Comparison of ENCODE assay signal across 7 mouse cellular contexts in genomic region chr2:59286247-59286646, GRCm38 (mm10).
DNase-seq lines count a peak whose midpoint lies in the region; ATAC-seq lines count a peak whose summit lies in the region.

No protein-coding gene starts in this region.

- H3K9ac ChIP-seq in midbrain, embryonic 13.5 days (replicated peaks) = no peak overlapping the region

- no peaks in the 10 kb centered on the region for H3K27me3 ChIP-seq in midbrain, embryonic 13.5 days

- ATAC-seq in midbrain, embryonic 13.5 days = no peak

- H3K4me1 ChIP-seq in midbrain, embryonic 13.5 days (replicated peaks) = no peaks in the 10 kb centered on the region

- H3K4me3 ChIP-seq in midbrain, embryonic 13.5 days (replicated peaks) = no peak overlapping the region

- intact Hi-C loops in left cerebral cortex, postnatal 36 days (cut with DNase I) = no loop called here

- 80% methylated on average over 9 of the region's 9 CpGs for WGBS in midbrain, embryonic 13.5 days

- no peak overlapping the region for H3K4me2 ChIP-seq in midbrain, embryonic 13.5 days (replicated peaks)

- no peaks in the 10 kb centered on the region for H3K36me3 ChIP-seq in midbrain, embryonic 13.5 days

- no peak overlapping the region for H3K27ac ChIP-seq in midbrain, embryonic 13.5 days

- peak; percentile 86 for DNase-seq in adipocyte (ENCODE audit: low spot score)
- peak; percentile 94 for DNase-seq in brain, adult 2 months (ENCODE audit: low read depth, low spot score)
- peak; percentile 71 for DNase-seq in gastrocnemius, adult 18-20 months (ENCODE audit: low spot score)
- DNase-seq in heart, postnatal 4 days = peak; percentile 83
- DNase-seq in left cerebral cortex, postnatal 36 days (ENCODE audit: low spot score in 2 of 2) = peak; percentile 81 to 84
- DNase-seq in right cerebral cortex, postnatal 4 days = peak; percentile 42

- H3K9me3 ChIP-seq in midbrain, embryonic 13.5 days = no peaks in the 10 kb centered on the region

Comparison
In these comparisons a context has a peak if more than half of its experiments do, and no peak if none do; other contexts are left out.
1. DNase-seq: peak in every context shown above with its lines; median percentile 94 in brain, adult 2 months; 86 in adipocyte; 83 in heart, postnatal 4 days; 82 in left cerebral cortex, postnatal 36 days; 71 in gastrocnemius, adult 18-20 months; 42 in right cerebral cortex, postnatal 4 days.